19 mouse cellular contexts compared by ENCODE assay signal in genomic region chr5:71309414-71309813, GRCm38 (mm10).
DNase-seq lines count a peak whose midpoint lies in the region; ATAC-seq and TF ChIP-seq lines count a peak whose summit lies in the region.
"Had no signal": no experiment of that assay in that cellular context is flagged by ENCODE, and none has a peak within 500 bp of the region (broad histone marks: within the 10 kb centered on the region; RNA-seq: fewer than 3 reads in every experiment).

No protein-coding gene starts in this region.

- ATAC-seq in hindbrain, embryonic 14.5 days (ENCODE audit: low FRiP score): 0 out of 2 replicates have a peak, but pooled peaks have one; percentile 51
- ATAC-seq in hindbrain, postnatal 0 days: no peak
- ATAC-seq: CD4-positive, CD25-positive, alpha-beta regulatory T cell, adult 4 months; forebrain, postnatal 0 days; hindbrain, embryonic 16.5 days had no signal

- DNase-seq in adrenal gland, postnatal 10 days: peak; percentile 16
- no peak for DNase-seq in adrenal gland, adult (ENCODE audit: inconsistent age in 2 of 2, low spot score in 1 of 2)
- DNase-seq in cerebellum, postnatal 25 days: peak; percentile 17 to 27
- DNase-seq in cerebellum, adult 9-11 months: no peak
- no peak for DNase-seq in hindbrain, embryonic 14.5 days (ENCODE audit: low spot score)
- DNase-seq in hindbrain, postnatal 0 days (ENCODE audit: low spot score): no peak
- peak; percentile 3 for DNase-seq in NIH3T3 (ENCODE audit: low read depth)
- DNase-seq: B cell, adult 2 months; cerebellum, adult 18-20 months; forebrain, postnatal 0 days; gastrocnemius, postnatal 14 days; heart, postnatal 36 days; kidney, adult 11 months had no signal

- H3K9ac ChIP-seq in hindbrain, embryonic 14.5 days: no peak overlapping the region
- no peak overlapping the region for H3K9ac ChIP-seq in hindbrain, postnatal 0 days (replicated peaks; ENCODE audit: low read length)
- H3K9ac ChIP-seq: embryonic facial prominence, embryonic 12.5 days; forebrain, embryonic 12.5 days; forebrain, postnatal 0 days; heart, embryonic 13.5 days had no signal

- H3K4me1 ChIP-seq in hindbrain, embryonic 14.5 days (replicated peaks; ENCODE audit: control insufficient read depth, insufficient read depth, low read length): no peaks in the 10 kb centered on the region
- no peaks in the 10 kb centered on the region for H3K4me1 ChIP-seq in hindbrain, postnatal 0 days (ENCODE audit: insufficient read depth, low read length)
- H3K4me1 ChIP-seq: embryonic facial prominence, embryonic 12.5 days; forebrain, embryonic 12.5 days; heart, embryonic 13.5 days had no signal

- H3K27ac ChIP-seq in hindbrain, embryonic 14.5 days: no peak overlapping the region
- no peak overlapping the region for H3K27ac ChIP-seq in hindbrain, postnatal 0 days
- H3K27ac ChIP-seq: embryonic facial prominence, embryonic 12.5 days; forebrain, embryonic 12.5 days; heart, embryonic 13.5 days had no signal

- no peak overlapping the region for H3K4me3 ChIP-seq in hindbrain, embryonic 14.5 days (replicated peaks; ENCODE audit: low read length)
- no peak overlapping the region for H3K4me3 ChIP-seq in hindbrain, postnatal 0 days (ENCODE audit: low read length)
- H3K4me3 ChIP-seq: embryonic facial prominence, embryonic 12.5 days; forebrain, embryonic 12.5 days; heart, embryonic 13.5 days had no signal

- H3K36me3 ChIP-seq in hindbrain, embryonic 14.5 days (replicated peaks; ENCODE audit: control insufficient read depth, insufficient read depth): no peaks in the 10 kb centered on the region
- no peaks in the 10 kb centered on the region for H3K36me3 ChIP-seq in hindbrain, postnatal 0 days (ENCODE audit: insufficient read depth, low read length)
- H3K36me3 ChIP-seq: embryonic facial prominence, embryonic 12.5 days; forebrain, embryonic 12.5 days; G1E; heart, embryonic 13.5 days had no signal

- H3K4me2 ChIP-seq in hindbrain, embryonic 14.5 days (replicated peaks): no peak overlapping the region
- H3K4me2 ChIP-seq in hindbrain, postnatal 0 days (ENCODE audit: low read depth, low read length): no peak overlapping the region
- H3K4me2 ChIP-seq: embryonic facial prominence, embryonic 12.5 days; forebrain, embryonic 12.5 days; heart, embryonic 13.5 days had no signal

- no peak for TF ChIP-seq CTCF in hindbrain, postnatal 0 days (IDR thresholded peaks at IDR 0.05; ENCODE audit: low read depth)

- no peaks in the 10 kb centered on the region for H3K27me3 ChIP-seq in hindbrain, embryonic 14.5 days (ENCODE audit: control insufficient read depth, insufficient read depth, low read length)
- no peaks in the 10 kb centered on the region for H3K27me3 ChIP-seq in hindbrain, postnatal 0 days (ENCODE audit: insufficient read depth, low read length)
- H3K27me3 ChIP-seq: embryonic facial prominence, embryonic 12.5 days; forebrain, embryonic 12.5 days; heart, embryonic 13.5 days had no signal

- 77% methylated on average over 6 of the region's 6 CpGs for WGBS in hindbrain, embryonic 14.5 days
- WGBS in hindbrain, postnatal 0 days: 67% methylated on average over 6 of the region's 6 CpGs

- H3K9me3 ChIP-seq in hindbrain, embryonic 14.5 days (ENCODE audit: control insufficient read depth, low read length): no peaks in the 10 kb centered on the region
- no peaks in the 10 kb centered on the region for H3K9me3 ChIP-seq in hindbrain, postnatal 0 days (ENCODE audit: low read length)
- H3K9me3 ChIP-seq: embryonic facial prominence, embryonic 12.5 days; forebrain, embryonic 12.5 days; heart, embryonic 13.5 days had no signal

Comparison
In these comparisons a context has a peak if more than half of its experiments do, and no peak if none do; other contexts are left out.
1. DNase-seq: peak in adrenal gland, postnatal 10 days (single experiment), cerebellum, postnatal 25 days (2 of 2) and NIH3T3 (single experiment); none in adrenal gland, adult (0 of 2), cerebellum, adult 9-11 months (single experiment), hindbrain, embryonic 14.5 days (single experiment) and hindbrain, postnatal 0 days (single experiment).